Mouse (Mus musculus): ENCODE results near the gene Sox5. TPM values are rescaled to one million over a fixed set of nuclear protein-coding genes. Genes with fewer than 3 reads are reported as not detected.

Gene Sox5
- total and polyA plus RNA-seq, 3 experiments: 0.08 to 0.47 (median 0.46) TPM

- peaks cover 9% of the 10 kb centered on the region for H3K9me3 ChIP-seq (replicated peaks; ENCODE audit: low read length)
- no peak overlapping the region for H3K4me3 ChIP-seq (replicated peaks in 1 of 3; ENCODE audit: low read depth in 2 of 3, low read length in 2 of 3, poor library complexity in 1 of 3)
- H3K4me2 ChIP-seq (ENCODE audit: insufficient read depth, low read depth, poor library complexity, severe bottlenecking): no peak overlapping the region
- H3K36me3 ChIP-seq (replicated peaks in 1 of 2; ENCODE audit: control insufficient read depth in 1 of 2, insufficient read depth in 1 of 2, low read length in 1 of 2): no peaks in the 10 kb centered on the region
- H3K79me2 ChIP-seq (replicated peaks; ENCODE audit: control insufficient read depth, extremely low read depth, insufficient read depth, poor library complexity, severe bottlenecking): no peaks in the 10 kb centered on the region
- H3K27me3 ChIP-seq (replicated peaks): no peaks in the 10 kb centered on the region
- TF ChIP-seq CHD2 (IDR thresholded peaks at IDR 0.05; ENCODE audit: low read length): no peak
- TF ChIP-seq E2F4 (IDR thresholded peaks at IDR 0.05; ENCODE audit: insufficient replicate concordance, low read depth, low read length): no peak
- TF ChIP-seq ELF1 (IDR thresholded peaks at IDR 0.05; ENCODE audit: low read depth, low read length): no peak
- no peak for TF ChIP-seq CHD1 (IDR thresholded peaks at IDR 0.05; ENCODE audit: low read depth, low read length)
- no peak for TF ChIP-seq JUND (conservative IDR thresholded peaks at IDR 0.05; ENCODE audit: low read depth, low read length)
- TF ChIP-seq HCFC1 (IDR thresholded peaks at IDR 0.05; ENCODE audit: low read depth, low read length): no peak
- no peaks in the 10 kb centered on the region for H3K4me1 ChIP-seq (ENCODE audit: control insufficient read depth in 1 of 2, insufficient read depth in 2 of 2)
- no peak for DNase-seq (ENCODE audit: extremely low read depth)
- no peak overlapping the region for H3K27ac ChIP-seq (ENCODE audit: insufficient read depth, low read depth)
- no peak overlapping the region for H3K9ac ChIP-seq (ENCODE audit: insufficient read depth, low read depth)
- in situ Hi-C loops (cut with MboI; ENCODE audit: low pct_ligation_motif_present, low pct_unique_long_range_greater_than_20kb, low sequenced_read_pairs) (no loop called here), dilution Hi-C loops (cut with MboI; ENCODE audit: extremely low pct_ligation_motif_present, extremely low pct_unique_long_range_greater_than_20kb, low sequenced_read_pairs) (no loop called here)
Measured at GRCm38 (mm10) chr6:144707976-144708375, 73.8 kb downstream of the Sox5 start.

DNA sequence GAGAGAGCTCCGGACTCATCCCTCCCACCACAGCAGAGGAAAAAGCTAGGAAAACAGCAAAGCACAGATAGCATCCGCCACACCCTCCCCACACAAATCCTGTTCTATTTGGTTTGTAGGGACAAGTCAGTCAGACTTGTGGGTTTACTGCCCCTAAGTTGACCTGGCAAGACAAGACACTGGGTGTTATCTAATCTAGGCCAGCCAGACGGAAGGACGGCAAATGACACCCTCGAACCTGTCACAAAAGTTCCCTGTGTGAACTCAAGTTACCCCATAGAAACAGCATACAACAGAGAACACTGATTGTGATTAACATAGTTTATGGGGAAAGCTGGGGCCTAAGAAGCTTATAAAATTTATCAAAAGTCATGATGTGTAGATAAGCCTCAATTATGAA is 76.8 kb downstream of the Sox5 start:
- Histone ChIP-seq H3K9ac (ENCODE audit: insufficient read depth, low read depth) (no peak overlapping the region), H3K4me3 (replicated peaks in 1 of 3; ENCODE audit: low read depth in 2 of 3, low read length in 2 of 3, poor library complexity in 1 of 3) (no peak overlapping the region), H3K27ac (ENCODE audit: insufficient read depth, low read depth) (no peak overlapping the region), H3K27me3 (replicated peaks) (no peaks in the 10 kb centered on the region), H3K9me3 (replicated peaks; ENCODE audit: low read length) (peaks cover 9% of the 10 kb centered on the region), H3K36me3 (replicated peaks in 1 of 2; ENCODE audit: control insufficient read depth in 1 of 2, insufficient read depth in 1 of 2, low read length in 1 of 2) (no peaks in the 10 kb centered on the region), H3K79me2 (replicated peaks; ENCODE audit: control insufficient read depth, extremely low read depth, insufficient read depth, poor library complexity, severe bottlenecking) (no peaks in the 10 kb centered on the region), H3K4me1 (ENCODE audit: control insufficient read depth in 1 of 2, insufficient read depth in 2 of 2) (no peaks in the 10 kb centered on the region), H3K4me2 (ENCODE audit: insufficient read depth, low read depth, poor library complexity, severe bottlenecking) (no peak overlapping the region)
- dilution Hi-C loops (cut with MboI; ENCODE audit: extremely low pct_ligation_motif_present, extremely low pct_unique_long_range_greater_than_20kb, low sequenced_read_pairs) (no loop called here), in situ Hi-C loops (cut with MboI; ENCODE audit: low pct_ligation_motif_present, low pct_unique_long_range_greater_than_20kb, low sequenced_read_pairs) (no loop called here)
- no peak for DNase-seq (ENCODE audit: extremely low read depth)
- TF ChIP-seq USF1 (IDR thresholded peaks at IDR 0.05; ENCODE audit: low read depth, low read length) (no peak), CTCF (conservative IDR thresholded peaks at IDR 0.05 in 1 of 2, IDR thresholded peaks at IDR 0.05 in 1 of 2; ENCODE audit: low read depth in 2 of 2, low read length in 2 of 2) (no peak), IRF4 (IDR thresholded peaks at IDR 0.05; ENCODE audit: low read depth, low read length) (no peak), POLR2AphosphoS2 (IDR thresholded peaks at IDR 0.05; ENCODE audit: low read depth, low read length) (no peak), ZMIZ1 (IDR thresholded peaks at IDR 0.05; ENCODE audit: low read depth, low read length) (no peak), TCF12 (IDR thresholded peaks at IDR 0.05; ENCODE audit: low read depth, low read length) (no peak), POLR2A (IDR thresholded peaks at IDR 0.05; ENCODE audit: low read depth, low read length) (no peak), PAX5 (IDR thresholded peaks at IDR 0.05; ENCODE audit: low read length) (no peak), ETS1 (conservative IDR thresholded peaks at IDR 0.05; ENCODE audit: low read depth, low read length) (no peak), MYC (IDR thresholded peaks at IDR 0.05; ENCODE audit: low read depth, low read length) (no peak)

- TF ChIP-seq JUN (IDR thresholded peaks at IDR 0.05; ENCODE audit: insufficient read depth, low read depth, low read length) (no peak), JUND (conservative IDR thresholded peaks at IDR 0.05; ENCODE audit: low read depth, low read length) (no peak), TBP (conservative IDR thresholded peaks at IDR 0.05; ENCODE audit: low read depth, low read length) (no peak), E2F4 (IDR thresholded peaks at IDR 0.05; ENCODE audit: insufficient replicate concordance, low read depth, low read length) (no peak), POLR2A (IDR thresholded peaks at IDR 0.05; ENCODE audit: low read depth, low read length) (no peak), HCFC1 (IDR thresholded peaks at IDR 0.05; ENCODE audit: low read depth, low read length) (no peak), PAX5 (IDR thresholded peaks at IDR 0.05; ENCODE audit: low read length) (no peak), IRF4 (IDR thresholded peaks at IDR 0.05; ENCODE audit: low read depth, low read length) (no peak)
- H3K36me3 ChIP-seq (replicated peaks in 1 of 2; ENCODE audit: control insufficient read depth in 1 of 2, insufficient read depth in 1 of 2, low read length in 1 of 2): no peaks in the 10 kb centered on the region
- H3K4me1 ChIP-seq (ENCODE audit: control insufficient read depth in 1 of 2, insufficient read depth in 2 of 2): peaks cover 10 to 56% of the 10 kb centered on the region in 2 experiments
- H3K9me3 ChIP-seq (replicated peaks; ENCODE audit: low read length): no peaks in the 10 kb centered on the region
- no peaks in the 10 kb centered on the region for H3K27me3 ChIP-seq (replicated peaks)
- no peak overlapping the region for H3K9ac ChIP-seq (ENCODE audit: insufficient read depth, low read depth)
- in situ Hi-C loops (cut with MboI; ENCODE audit: low pct_ligation_motif_present, low pct_unique_long_range_greater_than_20kb, low sequenced_read_pairs): no loop called here
- dilution Hi-C loops (cut with MboI; ENCODE audit: extremely low pct_ligation_motif_present, extremely low pct_unique_long_range_greater_than_20kb, low sequenced_read_pairs): no loop called here
- no peaks in the 10 kb centered on the region for H3K79me2 ChIP-seq (replicated peaks; ENCODE audit: control insufficient read depth, extremely low read depth, insufficient read depth, poor library complexity, severe bottlenecking)
- H3K27ac ChIP-seq (ENCODE audit: insufficient read depth, low read depth): no peak overlapping the region
- H3K4me2 ChIP-seq (ENCODE audit: insufficient read depth, low read depth, poor library complexity, severe bottlenecking): no peak overlapping the region
- DNase-seq (ENCODE audit: extremely low read depth): no peak
- no peak overlapping the region for H3K4me3 ChIP-seq (replicated peaks in 1 of 3; ENCODE audit: low read depth in 2 of 3, low read length in 2 of 3, poor library complexity in 1 of 3)
Measured at GRCm38 (mm10) chr6:144695660-144696059, 86.1 kb downstream of the Sox5 start.

All from CH12.LX (cell line).